11 mouse cellular contexts compared by ENCODE assay signal in genomic region chr14:61043511-61044310, GRCm38 (mm10). TPM values are rescaled to one million over a fixed set of nuclear protein-coding genes. Genes with fewer than 3 reads are reported as not detected.
DNase-seq lines count a peak whose midpoint lies in the region; ATAC-seq lines count a peak whose summit lies in the region.
"Had no signal": no experiment of that assay in that cellular context is flagged by ENCODE, and none has a peak within 500 bp of the region (broad histone marks: within the 10 kb centered on the region; RNA-seq: fewer than 3 reads in every experiment).

No protein-coding gene starts in this region.

- peak overlapping the region; percentile 59 for H3K9ac ChIP-seq in lung, embryonic 15.5 days
- H3K9ac ChIP-seq in forebrain, embryonic 16.5 days (replicated peaks; ENCODE audit: low read depth, low read length): peak overlapping the region; percentile 51
- H3K9ac ChIP-seq in liver, embryonic 16.5 days (ENCODE audit: low read depth, low read length): no peak overlapping the region
- peak overlapping the region; percentile 54 for H3K9ac ChIP-seq in stomach, embryonic 16.5 days (ENCODE audit: low read length)

- ATAC-seq in lung, embryonic 15.5 days (ENCODE audit: borderline replicate concordance, extremely low read depth, low FRiP score, low TSS enrichment): no peak
- ATAC-seq in forebrain, embryonic 16.5 days: 0 out of 2 replicates have a peak, but pooled peaks have one; percentile 8
- ATAC-seq in liver, embryonic 16.5 days (ENCODE audit: low read depth): no peak
- no peak for ATAC-seq in stomach, embryonic 16.5 days (ENCODE audit: insufficient read depth, low FRiP score)

- WGBS in lung, embryonic 15.5 days: 7% methylated on average over 8 of the region's 8 CpGs
- 2% methylated on average over 8 of the region's 8 CpGs for WGBS in forebrain, embryonic 16.5 days
- 37% methylated on average over 8 of the region's 8 CpGs for WGBS in liver, embryonic 16.5 days (ENCODE audit: insufficient replicate concordance)
- WGBS in stomach, embryonic 16.5 days: 24% methylated on average over 8 of the region's 8 CpGs

- no peaks in the 10 kb centered on the region for H3K9me3 ChIP-seq in lung, embryonic 15.5 days
- no peaks in the 10 kb centered on the region for H3K9me3 ChIP-seq in forebrain, embryonic 16.5 days (ENCODE audit: control insufficient read depth, low read length)
- no peaks in the 10 kb centered on the region for H3K9me3 ChIP-seq in liver, embryonic 16.5 days (replicated peaks; ENCODE audit: control insufficient read depth, low read length)
- no peaks in the 10 kb centered on the region for H3K9me3 ChIP-seq in stomach, embryonic 16.5 days (replicated peaks; ENCODE audit: control insufficient read depth, low read length)

- H3K4me3 ChIP-seq in lung, embryonic 15.5 days: peak overlapping the region; percentile 57
- peak overlapping the region; percentile 18 for H3K4me3 ChIP-seq in forebrain, embryonic 16.5 days (replicated peaks; ENCODE audit: low read length)
- H3K4me3 ChIP-seq in liver, embryonic 16.5 days (ENCODE audit: low read depth, low read length): no peak overlapping the region
- H3K4me3 ChIP-seq in stomach, embryonic 16.5 days (replicated peaks; ENCODE audit: low read length): peak overlapping the region; percentile 49
- H3K4me3 ChIP-seq: erythroblast, embryonic 14.5 days had no signal

- H3K27ac ChIP-seq in lung, embryonic 15.5 days: peak overlapping the region; percentile 92
- peak overlapping the region; percentile 69 for H3K27ac ChIP-seq in forebrain, embryonic 16.5 days (ENCODE audit: low read length)
- no peak overlapping the region for H3K27ac ChIP-seq in liver, embryonic 16.5 days (ENCODE audit: low read length)
- H3K27ac ChIP-seq in stomach, embryonic 16.5 days (ENCODE audit: low read length): peak overlapping the region; percentile 64
- H3K27ac ChIP-seq: macrophage had no signal

- H3K4me1 ChIP-seq in lung, embryonic 15.5 days: peaks cover 65% of the 10 kb centered on the region
- H3K4me1 ChIP-seq in forebrain, embryonic 16.5 days (replicated peaks; ENCODE audit: control insufficient read depth, insufficient read depth, low read length): peaks cover 36% of the 10 kb centered on the region
- no peaks in the 10 kb centered on the region for H3K4me1 ChIP-seq in liver, embryonic 16.5 days (ENCODE audit: control insufficient read depth, low read depth, low read length)
- peaks cover 13% of the 10 kb centered on the region for H3K4me1 ChIP-seq in stomach, embryonic 16.5 days (ENCODE audit: control insufficient read depth, insufficient read depth, low read length)

- no peaks in the 10 kb centered on the region for H3K36me3 ChIP-seq in lung, embryonic 15.5 days
- no peaks in the 10 kb centered on the region for H3K36me3 ChIP-seq in forebrain, embryonic 16.5 days (ENCODE audit: control insufficient read depth, insufficient read depth)
- no peaks in the 10 kb centered on the region for H3K36me3 ChIP-seq in liver, embryonic 16.5 days (ENCODE audit: control insufficient read depth, insufficient read depth)
- H3K36me3 ChIP-seq in stomach, embryonic 16.5 days (ENCODE audit: control insufficient read depth, insufficient read depth, low read length): no peaks in the 10 kb centered on the region

- no peaks in the 10 kb centered on the region for H3K27me3 ChIP-seq in lung, embryonic 15.5 days
- H3K27me3 ChIP-seq in forebrain, embryonic 16.5 days (replicated peaks; ENCODE audit: control insufficient read depth, insufficient read depth, low read length): no peaks in the 10 kb centered on the region
- H3K27me3 ChIP-seq in liver, embryonic 16.5 days (ENCODE audit: control insufficient read depth, insufficient read depth, low read depth, low read length): peaks cover 21% of the 10 kb centered on the region
- H3K27me3 ChIP-seq in stomach, embryonic 16.5 days (ENCODE audit: control insufficient read depth, insufficient read depth, low read length): no peaks in the 10 kb centered on the region

- peak overlapping the region; percentile 88 for H3K4me2 ChIP-seq in lung, embryonic 15.5 days
- peak overlapping the region; percentile 44 for H3K4me2 ChIP-seq in forebrain, embryonic 16.5 days (ENCODE audit: low read length)
- peak overlapping the region; percentile 15 for H3K4me2 ChIP-seq in liver, embryonic 16.5 days (ENCODE audit: low read depth, low read length)
- H3K4me2 ChIP-seq in stomach, embryonic 16.5 days (ENCODE audit: low read depth, low read length): peak overlapping the region; percentile 88

- DNase-seq in lung, postnatal 25 days (ENCODE audit: low spot score): no peak
- DNase-seq in yolk sac, embryonic 10.5 days (ENCODE audit: low spot score): no peak
- no peak for DNase-seq in testis, postnatal 10 days (ENCODE audit: low spot score)
- DNase-seq in right cerebral cortex, postnatal 25 days: no peak
- DNase-seq: thymus, postnatal 25 days had no signal

RNA-seq across cellular contexts. Expression of gene Tnfrsf19, which starts 2.6 kb away (rescaled TPM):
- 96.5 and 105 TPM in 2 replicates for polyA plus RNA-seq in lung, embryonic 15.5 days (2015; fragmentation: Nextera tagmentation; extraction: Ambion mirVana)
- polyA plus RNA-seq in forebrain, embryonic 16.5 days (2015; fragmentation: Nextera tagmentation; extraction: Ambion mirVana): 49.1 and 56.3 TPM in 2 replicates
- polyA plus RNA-seq in liver, embryonic 16.5 days (2015; fragmentation: Nextera tagmentation; extraction: Ambion mirVana): 4.7 and 5.1 TPM in 2 replicates
- 37.2 and 38.0 TPM in 2 replicates for polyA plus RNA-seq in stomach, embryonic 16.5 days (2015; fragmentation: Nextera tagmentation; extraction: Ambion mirVana)
- polyA plus RNA-seq: erythroblast, embryonic 14.5 days; macrophage had no signal

Comparison
In these comparisons a context has a peak if more than half of its experiments do, and no peak if none do; other contexts are left out.
1. H3K4me2 ChIP-seq: peak in every context shown above with its lines; median percentile 88 in lung, embryonic 15.5 days; 88 in stomach, embryonic 16.5 days; 44 in forebrain, embryonic 16.5 days; 15 in liver, embryonic 16.5 days.